Mouse (Mus musculus) small intestine, adult 2 months (tissue): ENCODE measurements at regions not wholly inside any gene's neighbourhood (a gene's known extent, or its start where the extent isn't known, plus 50 kb on each side); places are given as distances from the start of the nearest gene placed in this dataset.
A peak's percentile ranks its signal among the peaks of the same experiment; 100 is the strongest.

ENCODE experiments used
- H3K27ac ChIP-seq: fragments of 200-500 bp; 2 replicates; pipeline ENCODE4 v1.5.1; 2012; ENCODE audit warnings: low read depth, low read length, control low read depth, inconsistent platforms; ENCODE audit not compliant: insufficient read depth
- H3K27me3 ChIP-seq: fragments of 200-500 bp; 2 replicates; pipeline ENCODE4 v1.6.1; 2012; ENCODE audit warnings: mild to moderate bottlenecking, moderate library complexity, low read length, inconsistent platforms; ENCODE audit not compliant: control insufficient read depth, insufficient read depth
- H3K36me3 ChIP-seq: fragments of 200-500 bp; 2 replicates; pipeline ENCODE4 v1.6.1; 2012; ENCODE audit warnings: mild to moderate bottlenecking, low read length, control low read depth, inconsistent platforms; ENCODE audit not compliant: control insufficient read depth, insufficient read depth
- H3K4me1 ChIP-seq: fragments of 200-500 bp; 2 replicates; pipeline ENCODE4 v1.6.1; 2012; ENCODE audit warnings: low read length, inconsistent platforms, mixed read lengths; ENCODE audit not compliant: control insufficient read depth, insufficient read depth, insufficient read length
- H3K4me3 ChIP-seq: fragments of 200-500 bp; 2 replicates; pipeline ENCODE4 v1.5.1; 2012; ENCODE audit warnings: low read depth, mild to moderate bottlenecking, control low read depth, inconsistent platforms, low read length, moderate library complexity
- CTCF ChIP-seq: fragments of 200-500 bp; IDR thresholded peaks from 2 replicates; pipeline ENCODE4 v1.5.1; 2012; ENCODE audit warnings: low read depth, mild to moderate bottlenecking, control low read depth, inconsistent platforms, low read length, moderate library complexity, mixed read lengths; ENCODE audit not compliant: insufficient replicate concordance, insufficient read length; ENCODE audit errors: extremely low read depth
- POLR2A ChIP-seq: fragments of 200-500 bp; IDR thresholded peaks from 2 replicates; pipeline ENCODE4 v1.6.1; 2012; ENCODE audit warnings: low read depth, mild to moderate bottlenecking, control low read depth, inconsistent platforms, low read length, moderate library complexity
- WGBS: fragments of 180-500 bp; shearing (Covaris S2); methylation state at CpG from one replicate; pipeline ENCODE4 v1.1.7; 2018; 5-methylcytosine and 5-hydroxymethylcytosine counted together

DNA sequence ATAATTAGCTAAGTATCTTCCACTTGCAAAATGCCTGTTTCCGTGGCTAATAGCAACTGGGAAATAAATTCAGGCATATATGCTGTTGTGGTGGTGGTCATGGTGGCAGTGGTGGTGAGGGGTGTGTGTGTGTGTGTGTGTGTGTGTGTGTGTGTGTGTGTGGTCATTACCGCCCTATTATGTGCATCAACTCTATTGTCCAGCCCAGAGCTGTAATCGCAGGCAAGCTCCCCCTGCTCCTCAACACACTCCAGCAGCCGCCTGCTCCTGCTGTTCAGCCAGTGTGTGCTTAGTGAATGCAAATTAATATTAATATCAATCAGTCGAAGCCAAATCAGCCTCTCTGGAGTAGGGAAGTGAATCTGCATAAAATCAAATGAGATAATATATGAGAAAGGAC is 152.9 kb upstream of the Zic3 start:
- 76% methylated on average over 5 of the region's 5 CpGs for WGBS
- H3K36me3 ChIP-seq, result no peaks in the 10 kb centered on the region
- H3K4me1 ChIP-seq, result no peaks in the 10 kb centered on the region
- no peak overlapping the region for H3K4me3 ChIP-seq
- no peaks in the 10 kb centered on the region for H3K27me3 ChIP-seq
- TF ChIP-seq POLR2A (no peak), CTCF (no peak)
- no peak overlapping the region for H3K27ac ChIP-seq

DNA sequence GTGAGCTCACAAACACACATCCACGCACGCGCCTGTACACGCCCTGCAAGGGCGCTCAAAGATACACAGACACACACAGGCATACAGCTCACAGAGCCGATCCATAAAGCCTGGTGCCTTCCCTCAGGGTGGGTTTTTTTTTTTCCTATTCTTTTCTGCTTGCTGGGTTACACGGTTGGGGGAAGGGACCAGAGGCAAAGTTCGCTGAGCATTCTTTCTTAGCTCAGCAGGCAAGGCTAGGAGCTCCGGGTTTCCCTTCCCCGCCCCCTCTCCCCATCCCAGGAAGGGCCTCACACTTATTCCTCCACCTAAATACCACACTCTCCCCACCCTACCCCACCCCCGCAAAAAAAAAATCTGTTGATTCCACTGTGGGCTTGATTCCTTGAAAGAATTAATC is 105.8 kb upstream of the Zic3 start:
- no peak overlapping the region for H3K27ac ChIP-seq
- no peaks in the 10 kb centered on the region for H3K36me3 ChIP-seq
- H3K4me3 ChIP-seq, result no peak overlapping the region
- WGBS, result 20% methylated on average over 11 of the region's 11 CpGs
- TF ChIP-seq POLR2A (no peak), CTCF (no peak)
- H3K27me3 ChIP-seq, result peaks cover 9% of the 10 kb centered on the region
- no peaks in the 10 kb centered on the region for H3K4me1 ChIP-seq

DNA sequence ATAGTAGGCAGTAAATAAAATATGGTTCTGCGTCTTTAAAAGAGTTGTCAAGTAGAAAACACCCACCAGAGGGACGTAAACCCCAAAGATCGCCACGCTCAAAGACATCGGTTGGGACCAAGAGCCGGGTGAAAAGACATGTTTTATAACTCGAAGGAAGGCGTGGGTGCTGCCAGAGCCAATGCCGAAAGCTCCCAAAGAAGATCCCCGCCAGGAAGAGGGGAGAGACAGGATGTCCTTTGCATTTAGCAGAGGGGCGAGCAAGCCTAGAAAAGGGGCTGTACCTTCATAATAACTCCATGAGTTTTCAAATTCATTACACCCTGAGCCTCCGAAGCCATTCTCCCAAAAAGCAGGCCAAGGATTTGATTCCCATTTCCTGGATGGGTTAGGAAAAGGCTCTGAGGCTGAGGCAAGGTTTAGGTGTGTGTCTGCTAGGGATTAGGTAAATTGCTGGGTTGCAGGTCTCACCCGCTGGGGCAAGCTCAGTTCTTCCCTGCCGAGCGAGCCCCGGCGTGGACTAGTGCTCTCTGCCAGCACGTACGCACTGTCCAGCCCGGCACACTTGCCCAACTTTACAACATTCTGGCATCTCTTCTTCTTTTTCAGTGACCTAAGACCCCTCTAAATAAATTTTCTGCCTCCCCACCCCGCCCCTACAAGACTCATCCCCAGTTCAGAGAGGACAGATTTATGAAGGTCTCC is 104.9 kb upstream of the Zic3 start:
- H3K36me3 ChIP-seq, result no peaks in the 10 kb centered on the region
- TF ChIP-seq CTCF (no peak), POLR2A (no peak)
- 11% methylated on average over 21 of the region's 21 CpGs for WGBS
- H3K27ac ChIP-seq, result no peak overlapping the region
- H3K4me3 ChIP-seq, result no peak overlapping the region
- peaks cover 9% of the 10 kb centered on the region for H3K27me3 ChIP-seq
- H3K4me1 ChIP-seq, result no peaks in the 10 kb centered on the region

DNA sequence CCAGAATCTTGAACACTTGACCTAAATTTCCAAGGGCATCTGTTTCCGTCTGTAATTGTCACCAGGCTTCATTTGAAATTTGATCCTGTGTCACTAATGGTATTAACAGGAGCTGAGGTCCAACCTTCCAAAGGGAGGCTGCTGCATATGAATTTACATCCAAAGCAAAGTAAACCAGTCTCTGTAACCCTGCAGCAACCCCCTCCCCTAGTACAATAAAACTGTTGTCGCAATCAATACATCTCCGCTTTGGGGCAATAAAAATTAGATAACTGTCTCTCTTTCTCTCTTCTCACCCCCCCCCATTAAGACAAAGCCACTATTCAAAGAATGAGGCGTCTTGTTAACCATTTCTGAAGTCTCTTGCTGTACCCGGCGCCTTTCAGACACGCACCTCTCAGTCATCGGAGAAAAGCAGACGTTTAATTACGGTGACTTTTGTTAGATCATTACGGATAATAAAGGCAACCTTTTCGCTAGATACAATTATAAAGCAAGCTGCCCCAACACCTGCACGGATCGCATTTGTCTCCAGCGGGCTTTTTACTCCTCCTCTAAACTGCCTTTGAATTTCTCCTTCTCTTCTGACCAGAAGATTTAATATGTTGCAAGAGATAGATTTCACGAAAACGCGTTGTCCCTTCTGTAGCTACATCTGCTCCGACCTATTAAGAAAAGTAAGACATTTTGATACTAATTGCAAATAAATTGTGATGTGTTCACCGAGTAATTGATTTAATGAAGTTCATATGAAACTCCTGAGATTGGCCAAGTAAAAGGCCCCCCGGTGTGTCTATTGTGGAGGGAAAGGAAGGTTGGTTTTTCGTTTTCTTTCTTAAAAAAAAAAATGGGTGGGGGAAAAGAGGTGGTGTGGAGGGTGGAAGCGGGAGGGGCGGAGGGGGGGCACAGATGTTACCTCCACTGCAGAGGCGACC is 104.1 kb upstream of the Zic3 start:
- Histone ChIP-seq H3K4me3 (no peak overlapping the region), H3K36me3 (no peaks in the 10 kb centered on the region), H3K4me1 (no peaks in the 10 kb centered on the region), H3K27me3 (peaks cover 9% of the 10 kb centered on the region), H3K27ac (no peak overlapping the region)
- no peak for TF ChIP-seq POLR2A
- 19% methylated on average over 25 of the region's 25 CpGs for WGBS

DNA sequence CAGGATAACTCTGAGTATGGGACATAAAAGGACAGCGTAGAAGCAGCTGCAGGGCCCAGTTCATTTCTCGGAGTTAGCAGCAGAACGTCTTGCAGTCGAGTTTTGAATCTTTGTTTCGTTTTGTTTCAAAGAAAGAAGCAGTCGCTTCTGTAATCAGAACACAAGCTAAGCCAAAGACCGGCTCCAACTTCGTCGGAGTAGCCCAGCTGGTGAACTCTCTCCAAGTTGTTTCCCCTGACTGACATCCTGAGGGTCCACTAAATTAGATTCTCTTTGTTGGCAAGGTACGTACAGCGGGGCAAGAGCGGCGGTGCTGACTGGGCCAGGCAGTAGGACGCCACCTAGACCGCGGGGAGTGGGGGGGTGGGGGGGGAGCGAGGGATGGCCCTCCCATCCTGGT is 102.6 kb upstream of the Zic3 start:
- Histone ChIP-seq H3K27ac (no peak overlapping the region), H3K27me3 (peaks cover 9% of the 10 kb centered on the region), H3K36me3 (no peaks in the 10 kb centered on the region), H3K4me1 (no peaks in the 10 kb centered on the region), H3K4me3 (peak overlapping the region; percentile 30)
- WGBS, result 9% methylated on average over 17 of the region's 17 CpGs
- TF ChIP-seq CTCF (no peak), POLR2A (no peak)

- no peak overlapping the region for H3K4me3 ChIP-seq
- H3K27ac ChIP-seq, result no peak overlapping the region
- peaks cover 9% of the 10 kb centered on the region for H3K27me3 ChIP-seq
- no peaks in the 10 kb centered on the region for H3K36me3 ChIP-seq
- TF ChIP-seq CTCF (no peak), POLR2A (no peak)
- 17% methylated on average over 18 of the region's 18 CpGs for WGBS
- H3K4me1 ChIP-seq, result no peaks in the 10 kb centered on the region
Measured at GRCm38 (mm10) chrX:57920376-57920775, 102.1 kb upstream of the Zic3 start.

- peaks cover 9% of the 10 kb centered on the region for H3K27me3 ChIP-seq
- no peak overlapping the region for H3K4me3 ChIP-seq
- no peak overlapping the region for H3K27ac ChIP-seq
- no peak for TF ChIP-seq POLR2A
- 15% methylated on average over 16 of the region's 16 CpGs for WGBS
- no peaks in the 10 kb centered on the region for H3K4me1 ChIP-seq
- no peaks in the 10 kb centered on the region for H3K36me3 ChIP-seq
Measured at GRCm38 (mm10) chrX:57921294-57921693, 101.2 kb upstream of the Zic3 start.
